Mouse (Mus musculus): ENCODE measurements around the gene Cd276.

- TF ChIP-seq CTCF (IDR thresholded peaks at IDR 0.05) (no peak), EP300 (IDR thresholded peaks at IDR 0.05) (no peak)
Measured at GRCm38 (mm10) chr9:58557457-58558455, 2.5 kb upstream of the Cd276 start.

Measured in lung, postnatal 0 days (tissue).